Mouse (Mus musculus): ENCODE measurements at regions not wholly inside any gene's neighbourhood (a gene's known extent, or its start where the extent isn't known, plus 50 kb on each side); places are given as distances from the start of the nearest gene placed in this dataset.

DNA sequence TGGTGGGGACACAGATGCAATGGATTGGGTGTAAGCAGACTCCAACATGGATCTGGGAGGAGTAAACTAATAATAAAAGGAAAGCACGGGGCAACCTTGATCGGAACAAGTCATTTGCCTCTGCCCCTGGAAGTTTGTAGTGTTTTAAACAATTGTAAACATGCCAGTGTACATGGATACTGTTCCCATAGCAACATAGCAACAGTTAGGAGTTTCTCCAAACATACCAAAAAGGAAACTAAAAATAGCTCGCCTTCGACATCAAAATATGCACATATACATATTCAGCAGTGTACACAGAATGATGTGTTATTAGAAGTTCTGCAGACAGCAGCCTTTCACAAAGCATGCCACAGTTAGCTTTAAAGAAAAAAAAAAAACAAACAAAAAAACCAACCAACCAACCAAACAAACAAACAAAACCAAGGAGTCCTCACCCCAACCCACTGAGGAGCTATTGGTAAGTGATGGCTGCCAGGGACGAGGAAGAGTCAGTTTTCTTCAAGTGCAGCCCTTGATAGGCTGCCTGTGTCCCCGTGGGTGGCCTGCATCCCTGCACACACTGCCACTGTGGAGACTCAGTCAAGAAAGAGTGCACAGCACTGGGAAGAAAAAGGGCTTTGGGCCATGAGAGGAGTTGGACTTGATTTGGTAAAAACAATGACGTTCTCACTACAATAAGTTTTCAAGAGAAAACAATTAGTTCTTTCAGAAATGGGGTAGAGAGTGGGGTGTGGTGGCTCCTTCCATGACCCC, 54.8 kb upstream of the Peli1 start:
- CTCF ChIA-PET, result no interaction called here

DNA sequence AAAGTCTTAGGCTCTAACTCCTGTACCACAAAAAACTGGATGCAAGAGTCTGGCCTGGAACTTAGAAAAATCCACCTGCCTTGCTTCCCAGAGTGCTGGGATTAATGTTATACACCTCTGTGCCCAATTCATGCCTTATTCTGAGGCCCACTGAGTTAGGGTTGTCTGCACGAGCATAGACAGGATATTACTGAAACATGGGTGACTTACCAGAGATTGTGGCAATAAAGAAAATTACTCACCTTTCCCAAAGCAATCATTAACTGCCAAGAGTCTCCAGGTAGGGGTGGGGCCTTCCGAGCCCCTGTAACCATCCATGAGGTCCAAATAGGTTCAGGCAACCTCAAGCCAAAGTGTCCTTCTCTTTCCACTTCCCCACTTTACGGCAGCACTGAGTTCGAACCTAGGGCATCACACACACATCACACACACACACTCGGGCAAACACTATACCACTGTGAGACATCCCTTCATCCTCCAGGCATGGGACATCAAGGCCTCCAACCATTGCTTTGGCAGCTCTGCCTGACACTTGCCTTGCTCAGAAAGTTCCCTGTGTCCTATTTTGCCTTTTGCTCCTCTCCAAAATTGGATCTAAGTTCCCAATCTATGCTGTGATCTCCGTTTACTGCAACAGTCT, 53.7 kb upstream of the Peli1 start:
- CTCF ChIA-PET, result no interaction called here

DNA sequence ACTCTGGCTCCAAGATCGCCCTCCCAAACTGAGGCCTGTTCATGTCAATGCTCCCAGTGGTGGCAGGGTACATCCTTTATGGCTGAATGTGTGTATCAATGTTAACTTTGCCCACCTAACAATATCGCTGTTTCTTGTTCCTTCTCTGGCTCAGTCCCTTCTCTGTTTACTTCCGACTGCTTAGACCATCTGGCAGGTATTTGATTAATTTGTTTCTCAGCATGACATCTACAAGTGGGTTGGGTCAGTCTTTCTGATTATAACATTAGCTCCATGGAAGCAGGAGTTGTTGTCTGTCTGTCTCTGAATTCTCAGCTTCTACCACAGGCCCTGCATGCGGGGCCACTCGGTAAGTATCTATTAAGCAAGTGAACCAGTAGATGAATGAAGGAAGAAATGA, 49.9 kb upstream of the Peli1 start:
- CTCF ChIA-PET, result no interaction called here

Measured in spleen, embryonic (tissue).